In genomic region chr5:62043678-62044077, GRCm38 (mm10) we compare ENCODE assay signal across 16 mouse cellular contexts.
A peak's percentile ranks its signal among the peaks of the same experiment; 100 is the strongest.
DNase-seq lines count a peak whose midpoint lies in the region; ATAC-seq and TF ChIP-seq lines count a peak whose summit lies in the region.
"Had no signal": no experiment of that assay in that cellular context is flagged by ENCODE, and none has a peak within 500 bp of the region (broad histone marks: within the 10 kb centered on the region; RNA-seq: fewer than 3 reads in every experiment).

No protein-coding gene starts in this region.

- no peak for TF ChIP-seq CTCF in liver, adult 2 months (IDR thresholded peaks at IDR 0.05; ENCODE audit: low read depth, low read length)
- TF ChIP-seq CTCF in liver, postnatal 0 days (IDR thresholded peaks at IDR 0.05; ENCODE audit: low read depth): no peak

- ATAC-seq in liver, postnatal 0 days: no peak
- ATAC-seq: forebrain, embryonic 15.5 days; intestine, embryonic 16.5 days had no signal

- no peaks in the 10 kb centered on the region for H3K36me3 ChIP-seq in liver, adult 2 months (ENCODE audit: control insufficient read depth, insufficient read depth, low read length)
- H3K36me3 ChIP-seq in liver, postnatal 0 days (replicated peaks; ENCODE audit: insufficient read depth, low read length): no peaks in the 10 kb centered on the region
- H3K36me3 ChIP-seq: embryonic facial prominence, embryonic 10.5 days; forebrain, embryonic 15.5 days; heart, embryonic 12.5 days; hindbrain, embryonic 15.5 days had no signal

- H3K9me3 ChIP-seq in liver, postnatal 0 days (ENCODE audit: low read length): no peaks in the 10 kb centered on the region
- H3K9me3 ChIP-seq: embryonic facial prominence, embryonic 10.5 days; forebrain, embryonic 15.5 days; heart, embryonic 12.5 days; hindbrain, embryonic 15.5 days had no signal

- TF ChIP-seq EP300 in liver, postnatal 0 days (IDR thresholded peaks at IDR 0.05; ENCODE audit: low read depth): no peak

- DNase-seq in frontal cortex, adult 2 months (ENCODE audit: extremely low spot score in 1 of 2, low spot score in 1 of 2): peak; percentile 5 to 20
- DNase-seq in frontal cortex, postnatal 14 days (ENCODE audit: low spot score in 2 of 2): no peak
- DNase-seq in liver, adult 2 months (ENCODE audit: extremely low read depth, low read depth, low spot score): peak; percentile 80
- no peak for DNase-seq in liver, postnatal 0 days
- peak; percentile 22 for DNase-seq in brain, embryonic 18.5 days (ENCODE audit: low read depth, low spot score)
- DNase-seq in telencephalon, adult 2 months (ENCODE audit: low read depth, low spot score): peak; percentile 43
- no peak for DNase-seq in spleen, adult 18-20 months
- DNase-seq: adrenal gland, adult 2 months; adrenal gland, postnatal 25 days; cerebellum, adult 11-12 months; gastrocnemius, postnatal 14 days had no signal

- no peak overlapping the region for H3K4me3 ChIP-seq in liver, adult 2 months (ENCODE audit: insufficient read depth, low read depth, low read length)
- H3K4me3 ChIP-seq in liver, postnatal 0 days (ENCODE audit: low read depth, low read length): no peak overlapping the region
- H3K4me3 ChIP-seq: embryonic facial prominence, embryonic 10.5 days; forebrain, embryonic 15.5 days; heart, embryonic 12.5 days; hindbrain, embryonic 15.5 days had no signal

- H3K4me1 ChIP-seq in liver, adult 2 months (ENCODE audit: control insufficient read depth, insufficient read depth, low read length): no peaks in the 10 kb centered on the region; the same call in 1 of the 2 replicates
- no peaks in the 10 kb centered on the region for H3K4me1 ChIP-seq in liver, postnatal 0 days (ENCODE audit: insufficient read depth)
- H3K4me1 ChIP-seq: embryonic facial prominence, embryonic 10.5 days; forebrain, embryonic 15.5 days; heart, embryonic 12.5 days; hindbrain, embryonic 15.5 days had no signal

- H3K4me2 ChIP-seq in liver, postnatal 0 days (ENCODE audit: low read depth, low read length): no peak overlapping the region
- H3K4me2 ChIP-seq: forebrain, embryonic 15.5 days; heart, embryonic 12.5 days; hindbrain, embryonic 15.5 days had no signal

- H3K79me2 ChIP-seq in liver, adult 2 months (ENCODE audit: control insufficient read depth, insufficient read depth, low read length): no peaks in the 10 kb centered on the region

- no peaks in the 10 kb centered on the region for H3K27me3 ChIP-seq in liver, adult 2 months (ENCODE audit: control insufficient read depth, insufficient read depth, low read length)
- H3K27me3 ChIP-seq in liver, postnatal 0 days (ENCODE audit: insufficient read depth, low read length): no peaks in the 10 kb centered on the region
- H3K27me3 ChIP-seq: forebrain, embryonic 15.5 days; heart, embryonic 12.5 days; hindbrain, embryonic 15.5 days had no signal

- H3K27ac ChIP-seq in liver, adult 2 months (replicated peaks; ENCODE audit: insufficient read depth, low read depth, low read length): no peak overlapping the region
- H3K27ac ChIP-seq in liver, postnatal 0 days (ENCODE audit: low read depth): no peak overlapping the region
- H3K27ac ChIP-seq: embryonic facial prominence, embryonic 10.5 days; forebrain, embryonic 15.5 days; hindbrain, embryonic 15.5 days had no signal

- TF ChIP-seq POLR2A in liver, adult 2 months (IDR thresholded peaks at IDR 0.05; ENCODE audit: extremely low read depth, insufficient read depth, low read length): no peak

- WGBS in liver, adult 2 months: 38% methylated on average over 2 of the region's 2 CpGs
- WGBS in liver, postnatal 0 days (ENCODE audit: insufficient replicate concordance): 52% methylated on average over 2 of the region's 2 CpGs

- no peak overlapping the region for H3K9ac ChIP-seq in liver, adult 2 months (ENCODE audit: low read depth, low read length)
- H3K9ac ChIP-seq in liver, postnatal 0 days (replicated peaks): no peak overlapping the region
- H3K9ac ChIP-seq: forebrain, embryonic 15.5 days; heart, embryonic 12.5 days; hindbrain, embryonic 15.5 days had no signal

Comparison
In these comparisons a context has a peak if more than half of its experiments do, and no peak if none do; other contexts are left out.
1. DNase-seq: peak in frontal cortex, adult 2 months (2 of 2), liver, adult 2 months (single experiment), brain, embryonic 18.5 days (single experiment) and telencephalon, adult 2 months (single experiment); none in frontal cortex, postnatal 14 days (0 of 2), liver, postnatal 0 days (single experiment) and spleen, adult 18-20 months (0 of 2).